21 mouse cellular contexts compared by ENCODE assay signal in genomic region chr13:23688956-23689355, GRCm38 (mm10). TPM values are rescaled to one million over a fixed set of nuclear protein-coding genes. Genes with fewer than 3 reads are reported as not detected.
DNase-seq lines count a peak whose midpoint lies in the region; ATAC-seq and TF ChIP-seq lines count a peak whose summit lies in the region.
"Had no signal": no experiment of that assay in that cellular context is flagged by ENCODE, and none has a peak within 500 bp of the region (broad histone marks: within the 10 kb centered on the region; RNA-seq: fewer than 3 reads in every experiment).

No protein-coding gene starts in this region.

- H3K4me2 ChIP-seq in liver, postnatal 0 days (ENCODE audit: low read depth, low read length) = peak overlapping the region; percentile 24; the same call in 1 of the 2 replicates
- no peak overlapping the region for H3K4me2 ChIP-seq in intestine, postnatal 0 days (replicated peaks; ENCODE audit: low read depth)
- H3K4me2 ChIP-seq: embryonic facial prominence, embryonic 13.5 days; heart, embryonic 12.5 days; hindbrain, embryonic 14.5 days had no signal

- TF ChIP-seq EP300 in liver, postnatal 0 days (IDR thresholded peaks at IDR 0.05; ENCODE audit: low read depth) = no peak

- H3K4me3 ChIP-seq in limb, embryonic 10.5 days = no peak overlapping the region
- H3K4me3 ChIP-seq in liver, postnatal 0 days (ENCODE audit: low read depth, low read length) = no peak overlapping the region
- H3K4me3 ChIP-seq in intestine, postnatal 0 days (ENCODE audit: low read depth, low read length) = no peak overlapping the region
- H3K4me3 ChIP-seq: embryonic facial prominence, embryonic 13.5 days; gastrocnemius, adult 2 months; heart, embryonic 12.5 days; hindbrain, embryonic 10.5 days had no signal

- H3K9ac ChIP-seq in liver, postnatal 0 days (replicated peaks) = 0 out of 2 replicates have a peak overlapping the region, but pooled peaks have one; percentile 17
- no peak overlapping the region for H3K9ac ChIP-seq in intestine, postnatal 0 days (ENCODE audit: low read depth, low read length)
- H3K9ac ChIP-seq: embryonic facial prominence, embryonic 13.5 days; heart, embryonic 12.5 days; hindbrain, embryonic 14.5 days had no signal

- no peak for ATAC-seq in liver, postnatal 0 days
- ATAC-seq in CD4-positive, CD25-positive, alpha-beta regulatory T cell, adult 4 months = no peak
- no peak for ATAC-seq in intestine, postnatal 0 days
- ATAC-seq: activated CD4-positive, CD25-positive, alpha-beta regulatory T cell, adult 4 months; forebrain, embryonic 14.5 days; Patski had no signal

- peaks cover 14% of the 10 kb centered on the region for H3K4me1 ChIP-seq in limb, embryonic 10.5 days
- H3K4me1 ChIP-seq in liver, postnatal 0 days (ENCODE audit: insufficient read depth) = peaks cover 21% of the 10 kb centered on the region
- 0 out of 2 replicates have a peak, but pooled peaks cover 3% of the 10 kb centered on the region for H3K4me1 ChIP-seq in intestine, postnatal 0 days (replicated peaks; ENCODE audit: control insufficient read depth, insufficient read depth, low read length)

- WGBS in limb, embryonic 10.5 days = 96% methylated on average over 2 of the region's 2 CpGs
- 90% methylated on average over 2 of the region's 2 CpGs for WGBS in liver, postnatal 0 days (ENCODE audit: insufficient replicate concordance)
- 94% methylated on average over 2 of the region's 2 CpGs for WGBS in intestine, postnatal 0 days

- H3K36me3 ChIP-seq in limb, embryonic 10.5 days = no peaks in the 10 kb centered on the region
- H3K36me3 ChIP-seq in liver, postnatal 0 days (replicated peaks; ENCODE audit: insufficient read depth, low read length) = peaks cover 14% of the 10 kb centered on the region; the same call in 1 of the 2 replicates
- no peaks in the 10 kb centered on the region for H3K36me3 ChIP-seq in intestine, postnatal 0 days (ENCODE audit: control insufficient read depth, insufficient read depth)
- H3K36me3 ChIP-seq: embryonic facial prominence, embryonic 13.5 days; heart, embryonic 12.5 days; hindbrain, embryonic 10.5 days had no signal

- peak; percentile 1 for DNase-seq in thymus, postnatal 14 days
- DNase-seq in thymus, postnatal 4 days = no peak
- peak; percentile 18 for DNase-seq in limb, embryonic 10.5 days (ENCODE audit: low spot score)
- DNase-seq in liver, postnatal 0 days = no peak
- DNase-seq in kidney, postnatal 25 days = no peak
- DNase-seq: adrenal gland, postnatal 14 days; cerebellum, adult 11-12 months; cerebellum, adult 9-10 months; cerebellum, postnatal 36 days; gastrocnemius, adult 2 months; gastrocnemius, postnatal 25 days had no signal

- H3K27me3 ChIP-seq in limb, embryonic 10.5 days (ENCODE audit: low read depth, poor library complexity, severe bottlenecking) = no peaks in the 10 kb centered on the region
- H3K27me3 ChIP-seq in liver, postnatal 0 days (ENCODE audit: insufficient read depth, low read length) = no peaks in the 10 kb centered on the region
- H3K27me3 ChIP-seq in intestine, postnatal 0 days (replicated peaks; ENCODE audit: control insufficient read depth, insufficient read depth, low read length) = no peaks in the 10 kb centered on the region
- H3K27me3 ChIP-seq: embryonic facial prominence, embryonic 13.5 days; heart, embryonic 12.5 days; Patski had no signal

- no peaks in the 10 kb centered on the region for H3K9me3 ChIP-seq in limb, embryonic 10.5 days (replicated peaks)
- H3K9me3 ChIP-seq in liver, postnatal 0 days (ENCODE audit: low read length) = no peaks in the 10 kb centered on the region
- H3K9me3 ChIP-seq in intestine, postnatal 0 days (ENCODE audit: control insufficient read depth) = no peaks in the 10 kb centered on the region
- H3K9me3 ChIP-seq: embryonic facial prominence, embryonic 13.5 days; heart, embryonic 12.5 days; hindbrain, embryonic 10.5 days had no signal

- H3K27ac ChIP-seq in limb, embryonic 10.5 days = no peak overlapping the region
- H3K27ac ChIP-seq in liver, postnatal 0 days (ENCODE audit: low read depth) = no peak overlapping the region
- H3K27ac ChIP-seq in intestine, postnatal 0 days (ENCODE audit: low read depth, low read length) = no peak overlapping the region
- H3K27ac ChIP-seq: embryonic facial prominence, embryonic 13.5 days; gastrocnemius, adult 2 months; hindbrain, embryonic 10.5 days; hindbrain, embryonic 14.5 days had no signal

- no peak for TF ChIP-seq CTCF in liver, postnatal 0 days (IDR thresholded peaks at IDR 0.05; ENCODE audit: low read depth)
- TF ChIP-seq CTCF in intestine, postnatal 0 days (IDR thresholded peaks at IDR 0.05; ENCODE audit: low read depth) = no peak

RNA-seq across cellular contexts. Expression of gene Hist1h2bc, which starts 5.0 kb away (rescaled TPM):
- 16.9 and 17.0 TPM in 2 replicates for polyA plus RNA-seq in limb, embryonic 10.5 days (2016; fragmentation: Nextera tagmentation; extraction: Ambion mirVana)
- 168 and 180 TPM in 2 replicates for polyA plus RNA-seq in liver, postnatal 0 days (2015; fragmentation: Nextera tagmentation; extraction: Ambion mirVana)
- 1 to 10 TPM; 4.0 to 4.2 TPM for polyA plus RNA-seq in CD4-positive, CD25-positive, alpha-beta regulatory T cell, adult 4 months (2017; shearing (Covaris generic))
- 211 and 224 TPM in 2 replicates for polyA plus RNA-seq in intestine, postnatal 0 days (2015; fragmentation: Nextera tagmentation; extraction: Ambion mirVana)

RNA-seq across cellular contexts. Expression of gene Hist1h2ac, which starts 5.2 kb away (rescaled TPM):
- polyA plus RNA-seq in limb, embryonic 10.5 days (2016; fragmentation: Nextera tagmentation; extraction: Ambion mirVana) = 0.60 and 0.98 TPM in 2 replicates
- 0.86 and 0.88 TPM in 2 replicates for polyA plus RNA-seq in liver, postnatal 0 days (2015; fragmentation: Nextera tagmentation; extraction: Ambion mirVana)
- polyA plus RNA-seq in CD4-positive, CD25-positive, alpha-beta regulatory T cell, adult 4 months (2017; shearing (Covaris generic)) = under 1 TPM; 0.51 to 0.74 TPM
- 0.46 TPM in 2 replicates for polyA plus RNA-seq in intestine, postnatal 0 days (2015; fragmentation: Nextera tagmentation; extraction: Ambion mirVana)

RNA-seq across cellular contexts. Expression of gene Hist1h1t, which starts 6.7 kb away (rescaled TPM):
- 0.26 TPM in 1 of 2 replicates, not detected in the other for polyA plus RNA-seq in limb, embryonic 10.5 days (2016; fragmentation: Nextera tagmentation; extraction: Ambion mirVana)
- not detected in 2 replicates for polyA plus RNA-seq in liver, postnatal 0 days (2015; fragmentation: Nextera tagmentation; extraction: Ambion mirVana)
- not detected for polyA plus RNA-seq in CD4-positive, CD25-positive, alpha-beta regulatory T cell, adult 4 months (2017; shearing (Covaris generic))
- not detected in 2 replicates for polyA plus RNA-seq in intestine, postnatal 0 days (2015; fragmentation: Nextera tagmentation; extraction: Ambion mirVana)
- polyA plus RNA-seq: activated CD4-positive, CD25-positive, alpha-beta regulatory T cell, adult 4 months; embryonic facial prominence, embryonic 13.5 days; forebrain, embryonic 14.5 days; heart, embryonic 12.5 days; heart, embryonic 16.5 days; hindbrain, embryonic 10.5 days; hindbrain, embryonic 14.5 days had no signal

RNA-seq across cellular contexts. Expression of gene Hist1h4c, which starts 9.3 kb away (rescaled TPM):
- polyA plus RNA-seq in limb, embryonic 10.5 days (2016; fragmentation: Nextera tagmentation; extraction: Ambion mirVana) = 6.4 and 6.5 TPM in 2 replicates
- 6.2 and 6.5 TPM in 2 replicates for polyA plus RNA-seq in liver, postnatal 0 days (2015; fragmentation: Nextera tagmentation; extraction: Ambion mirVana)
- polyA plus RNA-seq in CD4-positive, CD25-positive, alpha-beta regulatory T cell, adult 4 months (2017; shearing (Covaris generic)) = 1 to 10 TPM; 8.7 to 9.4 TPM
- 2.9 and 3.0 TPM in 2 replicates for polyA plus RNA-seq in intestine, postnatal 0 days (2015; fragmentation: Nextera tagmentation; extraction: Ambion mirVana)

RNA-seq across cellular contexts. Expression of gene Hfe, which starts 21.7 kb away (rescaled TPM):
- 1.6 and 2.0 TPM in 2 replicates for polyA plus RNA-seq in limb, embryonic 10.5 days (2016; fragmentation: Nextera tagmentation; extraction: Ambion mirVana)
- polyA plus RNA-seq in liver, postnatal 0 days (2015; fragmentation: Nextera tagmentation; extraction: Ambion mirVana) = 24.0 and 25.1 TPM in 2 replicates
- polyA plus RNA-seq in CD4-positive, CD25-positive, alpha-beta regulatory T cell, adult 4 months (2017; shearing (Covaris generic)) = under 1 TPM; 0.57 to 0.69 TPM
- polyA plus RNA-seq in intestine, postnatal 0 days (2015; fragmentation: Nextera tagmentation; extraction: Ambion mirVana) = 12.5 TPM in 2 replicates

Comparison
In these comparisons a context has a peak if more than half of its experiments do, and no peak if none do; other contexts are left out.
1. DNase-seq: peak in thymus, postnatal 14 days (single experiment) and limb, embryonic 10.5 days (single experiment); none in thymus, postnatal 4 days (single experiment), liver, postnatal 0 days (single experiment) and kidney, postnatal 25 days (0 of 2).